Mouse (Mus musculus): Measurements from ENCODE around the gene Magea4. TPM values are rescaled to one million over a fixed set of nuclear protein-coding genes. Genes with fewer than 3 reads are reported as not detected.

Magea4 gene
- not detected in 2 replicates for polyA plus RNA-seq (2015; fragmentation: Nextera tagmentation; extraction: Ambion mirVana)

GRCm38 (mm10) chrX:72221717-72222116 is at the start of gene Magea4:
Gene Magea4 (plus strand): TSS chrX:72222017.
- no peaks in the 10 kb centered on the region for H3K27me3 ChIP-seq (ENCODE audit: control insufficient read depth, insufficient read depth, low read length)
- no peak for ATAC-seq (replicated peaks; ENCODE audit: extremely low read depth, insufficient read depth, low FRiP score)
- H3K4me3 ChIP-seq (ENCODE audit: low read length): no peak within 1 kb of the TSS
- H3K9me3 ChIP-seq (replicated peaks; ENCODE audit: control insufficient read depth, low read length): no peaks in the 10 kb centered on the region
- 63% methylated on average over 2 of the region's 2 CpGs for WGBS
- H3K4me1 ChIP-seq (ENCODE audit: control insufficient read depth, insufficient read depth, low read length): no peaks in the 10 kb centered on the region
- no peak within 1 kb of the TSS for H3K27ac ChIP-seq (ENCODE audit: low read length)
- H3K36me3 ChIP-seq (ENCODE audit: control insufficient read depth, insufficient read depth): no peaks in the 10 kb centered on the region
- H3K4me2 ChIP-seq (ENCODE audit: low read depth, low read length): no peak within 1 kb of the TSS
- H3K9ac ChIP-seq (ENCODE audit: low read length): no peak within 1 kb of the TSS

DNA sequence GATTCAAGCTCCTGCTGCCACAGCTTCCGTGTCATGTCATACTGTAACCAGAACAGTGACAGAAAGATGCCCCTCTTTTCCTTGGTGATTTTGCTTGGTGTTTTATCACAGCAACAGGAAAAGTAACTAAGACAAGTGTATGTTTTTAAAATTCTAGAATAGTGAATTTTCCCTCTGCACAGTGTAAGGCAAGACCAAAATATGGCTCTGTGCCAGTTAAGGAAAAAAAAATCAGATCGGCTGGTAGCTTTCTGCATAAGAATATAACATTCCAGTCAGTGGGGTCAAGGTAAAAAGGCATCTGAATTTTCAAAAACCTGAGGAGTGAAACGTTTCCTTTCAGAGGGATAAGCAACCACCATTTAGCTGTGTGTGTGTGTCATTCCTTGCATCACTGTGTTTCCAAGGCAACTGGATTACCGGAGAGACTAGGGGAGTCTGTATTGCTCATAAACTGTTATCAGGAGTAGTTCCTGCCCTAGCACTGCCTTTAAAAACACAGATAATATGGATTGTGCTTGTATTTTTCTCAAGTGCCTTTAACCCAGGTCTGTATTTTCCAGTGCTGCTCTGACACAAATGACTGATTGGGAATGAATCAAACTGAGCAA is 18.8 kb upstream of the Magea4 start:
- 42% methylated on average over 4 of the region's 4 CpGs for WGBS
- no peaks in the 10 kb centered on the region for H3K4me1 ChIP-seq (ENCODE audit: control insufficient read depth, insufficient read depth, low read length)
- H3K4me3 ChIP-seq (ENCODE audit: low read length): no peak overlapping the region
- no peak for ATAC-seq (replicated peaks; ENCODE audit: extremely low read depth, insufficient read depth, low FRiP score)
- no peaks in the 10 kb centered on the region for H3K9me3 ChIP-seq (replicated peaks; ENCODE audit: control insufficient read depth, low read length)
- no peak overlapping the region for H3K9ac ChIP-seq (ENCODE audit: low read length)
- H3K4me2 ChIP-seq (ENCODE audit: low read depth, low read length): no peak overlapping the region
- H3K27ac ChIP-seq (ENCODE audit: low read length): no peak overlapping the region
- H3K27me3 ChIP-seq (ENCODE audit: control insufficient read depth, insufficient read depth, low read length): no peaks in the 10 kb centered on the region
- H3K36me3 ChIP-seq (ENCODE audit: control insufficient read depth, insufficient read depth): no peaks in the 10 kb centered on the region

DNA sequence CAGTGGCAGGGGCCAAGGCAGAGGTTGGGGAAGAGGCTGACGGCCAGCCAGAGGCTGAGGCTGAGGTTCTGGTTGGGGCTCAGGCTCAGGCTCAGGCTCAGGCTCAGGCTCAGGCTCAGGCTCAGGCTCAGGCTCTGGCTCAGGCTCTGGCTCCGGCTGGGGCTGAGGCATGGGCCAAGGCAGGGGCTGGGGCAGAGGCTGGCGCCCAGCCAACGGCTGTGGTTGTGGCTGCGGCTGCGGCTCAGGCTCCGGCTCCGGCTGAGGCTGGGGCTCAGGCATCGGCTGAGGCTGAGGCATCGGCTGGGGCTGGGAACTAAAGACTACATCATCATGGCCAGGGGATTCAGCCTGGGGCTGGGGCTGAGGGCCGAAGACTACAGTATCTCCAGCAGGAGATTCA is 48.8 kb downstream of the Magea4 start:
- Histone ChIP-seq H3K27me3 (ENCODE audit: control insufficient read depth, insufficient read depth, low read length) (no peaks in the 10 kb centered on the region), H3K4me1 (ENCODE audit: control insufficient read depth, insufficient read depth, low read length) (no peaks in the 10 kb centered on the region), H3K27ac (ENCODE audit: low read length) (no peak overlapping the region), H3K9ac (ENCODE audit: low read length) (no peak overlapping the region), H3K4me3 (ENCODE audit: low read length) (no peak overlapping the region), H3K4me2 (ENCODE audit: low read depth, low read length) (no peak overlapping the region), H3K9me3 (replicated peaks; ENCODE audit: control insufficient read depth, low read length) (no peaks in the 10 kb centered on the region), H3K36me3 (ENCODE audit: control insufficient read depth, insufficient read depth) (no peaks in the 10 kb centered on the region)
- no peak for ATAC-seq (replicated peaks; ENCODE audit: extremely low read depth, insufficient read depth, low FRiP score)
- 76% methylated on average over 9 of the region's 11 CpGs for WGBS

MicroRNAs within 50 kb of the gene (microRNA counts, 519-probe panel; counts per million panel counts)
- microRNA mmu-miR-224: 2,159 counts per million, percentile 32 among the panel's probes with 10 or more counts
- 893 counts per million, percentile 3 among the panel's probes with 10 or more counts for microRNA mmu-miR-452

Small RNAs within 50 kb of the gene (microRNA-seq; reads per million reads assigned to microRNA genes)
- 250 reads per million, percentile 65 among the genes with 10 or more reads in this experiment for gene Mir224
- 26.1 reads per million, percentile 38 among the genes with 10 or more reads in this experiment for gene Mir452

Other genes with a start within 250 kb of the Magea4 start
- not detected in 2 replicates for gene Fate1, start 249.0 kb upstream of the Magea4 start, polyA plus RNA-seq (2015; fragmentation: Nextera tagmentation; extraction: Ambion mirVana)
- gene Cnga2, start 230.2 kb upstream of the Magea4 start, polyA plus RNA-seq (2015; fragmentation: Nextera tagmentation; extraction: Ambion mirVana): 0.12 and 0.21 TPM in 2 replicates
- 0.97 and 1.9 TPM in 2 replicates for gene Gabre, start 52.8 kb downstream of the Magea4 start, polyA plus RNA-seq (2015; fragmentation: Nextera tagmentation; extraction: Ambion mirVana)
- not detected in 2 replicates for gene Magea10, start 164.8 kb downstream of the Magea4 start, polyA plus RNA-seq (2015; fragmentation: Nextera tagmentation; extraction: Ambion mirVana)

Measured in heart, embryonic 16.5 days (tissue).